Mouse (Mus musculus) neutrophil, adult 59 days (primary cell): ENCODE measurements around the gene Cntnap4. TPM values are rescaled to one million over a fixed set of nuclear protein-coding genes. Genes with fewer than 3 reads are reported as not detected.

Experiments used
- total RNA-seq, 2 experiments: library from RNA; stranded (reverse); gene quantifications; 1 replicate in 1 of 2; 2 replicates in 1 of 2; pipeline ENCODE4 v1.2.4; 2023

Cntnap4 gene
- not detected for total RNA-seq

GRCm38 (mm10) chr8:112569471-112570141 is at the start of gene Cntnap4:
Cntnap4 (plus strand) TSS chr8:112570043.

